Mouse (Mus musculus) forebrain, postnatal 0 days (tissue): ENCODE data around the gene Pik3ca. TPM values are rescaled to one million over a fixed set of nuclear protein-coding genes. Genes with fewer than 3 reads are reported as not detected.

Experiments
- ATAC-seq: fragments of 200-750 bp; cut with Nextera tagmentation; 2 replicates; pipeline ENCODE4 v1.8.0; 2017; ENCODE audit warnings: mild to moderate bottlenecking, moderate library complexity
- DNase-seq: peaks from one replicate; pipeline ENCODE4 v3.0.0-alpha.2; 2015
- H3K27ac ChIP-seq: fragments of 300-500 bp; sonication (generic); 2 replicates; pipeline ENCODE4 v1.5.1; 2014; ENCODE audit warnings: low read depth, mild to moderate bottlenecking, antibody characterized with exemption, low read length, moderate library complexity, mixed read lengths
- H3K27me3 ChIP-seq: fragments of 300-500 bp; sonication (generic); 2 replicates; pipeline ENCODE4 v1.6.1; 2014; ENCODE audit warnings: mild to moderate bottlenecking, low read length, mixed read lengths; ENCODE audit not compliant: insufficient read depth
- H3K36me3 ChIP-seq: fragments of 300-500 bp; sonication (generic); 2 replicates; pipeline ENCODE4 v1.6.1; 2014; ENCODE audit warnings: mild to moderate bottlenecking, moderate library complexity; ENCODE audit not compliant: insufficient read depth
- H3K4me1 ChIP-seq: fragments of 300-500 bp; sonication (generic); 2 replicates; pipeline ENCODE4 v1.6.1; 2014; ENCODE audit warnings: antibody characterized with exemption; ENCODE audit not compliant: insufficient read depth
- H3K4me2 ChIP-seq: fragments of 300-500 bp; sonication (generic); 2 replicates; pipeline ENCODE4 v1.6.1; 2014; ENCODE audit warnings: low read depth, mild to moderate bottlenecking, moderate library complexity
- H3K4me3 ChIP-seq: fragments of 300-500 bp; sonication (generic); 2 replicates; pipeline ENCODE4 v1.5.1; 2014; ENCODE audit warnings: low read depth, low read length, mixed read lengths
- H3K9ac ChIP-seq: fragments of 300-500 bp; sonication (generic); 2 replicates; pipeline ENCODE4 v1.6.1; 2014; ENCODE audit warnings: mild to moderate bottlenecking
- H3K9me3 ChIP-seq: fragments of 300-500 bp; sonication (generic); 2 replicates; pipeline ENCODE4 v1.6.1; 2016; ENCODE audit warnings: low read length
- CTCF ChIP-seq: sonication (generic); IDR thresholded peaks from 2 replicates; pipeline ENCODE4 v1.5.1; 2016; ENCODE audit warnings: antibody characterized with exemption, control low read depth, low read depth
- WGBS: fragments of 180-500 bp; shearing (Covaris S2); extraction: QIAGEN DNeasy Blood & Tissue Kit; methylation state at CpG from one replicate; pipeline ENCODE4 v1.1.7; 2014; 5-methylcytosine and 5-hydroxymethylcytosine counted together
- polyA plus RNA-seq: library from polyadenylated mRNA; unstranded; fragments of >200 nt; fragmentation: Nextera tagmentation; extraction: Ambion mirVana; gene quantifications from 2 replicates; pipeline ENCODE4 v1.2.1, GENCODE M21; 2015
- total RNA-seq: library from RNA; depleted of rRNA; stranded (reverse); fragments of >200 nt; gene quantifications from 2 replicates; pipeline ENCODE4 v1.2.3, GENCODE M21; 2014

The Pik3ca gene
- total and polyA plus RNA-seq, 2 experiments from 2014 or later = 8.0 to 55.4 TPM

- Histone ChIP-seq H3K9me3 (no peaks in the 10 kb centered on the region), H3K4me2 (no peak overlapping the region), H3K27me3 (no peaks in the 10 kb centered on the region), H3K36me3 (peaks cover 46% of the 10 kb centered on the region), H3K27ac (no peak overlapping the region), H3K4me1 (no peaks in the 10 kb centered on the region), H3K9ac (no peak overlapping the region), H3K4me3 (no peak overlapping the region)
- ATAC-seq (no peak), DNase-seq (no peak)
- 87% methylated on average over 4 of the region's 4 CpGs for whole genome bisulfite sequencing
- TF ChIP-seq CTCF = no peak
Observed at GRCm38 (mm10) chr3:32438716-32439115, 41.2 kb downstream of the Pik3ca start.

DNA sequence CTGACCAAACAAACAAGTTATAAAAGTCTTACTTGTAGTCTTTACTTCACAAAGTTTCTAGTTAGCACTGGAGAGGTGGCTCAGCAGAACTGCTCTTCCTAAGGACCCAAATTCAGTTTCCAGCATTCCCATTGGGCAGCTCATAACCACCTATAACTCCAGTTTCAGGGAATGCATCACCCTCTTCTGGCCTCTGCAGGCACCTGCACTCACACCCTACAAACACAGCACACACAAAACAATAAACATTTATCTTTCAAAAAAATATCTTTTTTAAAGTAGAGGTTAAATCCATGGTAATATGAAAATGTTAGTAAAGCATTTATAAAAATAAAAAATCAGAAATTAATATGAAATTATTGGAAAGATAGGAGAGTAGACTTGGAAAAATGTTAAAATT, 44.2 kb downstream of the Pik3ca start:
- no peak for ATAC-seq
- Histone ChIP-seq H3K9ac (no peak overlapping the region), H3K4me3 (no peak overlapping the region), H3K9me3 (no peaks in the 10 kb centered on the region), H3K4me1 (no peaks in the 10 kb centered on the region), H3K36me3 (peaks cover 60% of the 10 kb centered on the region), H3K27me3 (no peaks in the 10 kb centered on the region), H3K4me2 (no peak overlapping the region), H3K27ac (no peak overlapping the region)
- DNase-seq = no peak
- no peak for TF ChIP-seq CTCF

GRCm38 (mm10) chr3:32454329-32455021, 57.0 kb downstream of the Pik3ca start:
- ATAC-seq = peak; percentile 86
- DNase-seq = no peak
- Histone ChIP-seq H3K27me3 (no peaks in the 10 kb centered on the region), H3K36me3 (peaks cover 53% of the 10 kb centered on the region), H3K4me3 (no peak overlapping the region), H3K4me2 (no peak overlapping the region), H3K9me3 (no peaks in the 10 kb centered on the region), H3K4me1 (no peaks in the 10 kb centered on the region), H3K9ac (no peak overlapping the region), H3K27ac (no peak overlapping the region)
- WGBS = 46% methylated on average over 11 of the region's 11 CpGs
- TF ChIP-seq CTCF = no peak

GRCm38 (mm10) chr3:32459777-32460176, 62.3 kb downstream of the Pik3ca start:
- Histone ChIP-seq H3K4me1 (no peaks in the 10 kb centered on the region), H3K4me3 (no peak overlapping the region), H3K9me3 (no peaks in the 10 kb centered on the region), H3K27me3 (no peaks in the 10 kb centered on the region), H3K4me2 (no peak overlapping the region), H3K27ac (no peak overlapping the region), H3K36me3 (peaks cover 70% of the 10 kb centered on the region), H3K9ac (no peak overlapping the region)
- WGBS = 66% methylated on average over 4 of the region's 4 CpGs
- ATAC-seq (peak; percentile 65; the same call in 1 of the 2 replicates), DNase-seq (peak; percentile 37)
- TF ChIP-seq CTCF = peak; percentile 67

GRCm38 (mm10) chr3:32467321-32467720, 69.8 kb downstream of the Pik3ca start:
- no peaks in the 10 kb centered on the region for H3K9me3 ChIP-seq
- ATAC-seq (no peak), DNase-seq (no peak)
- H3K27me3 ChIP-seq = no peaks in the 10 kb centered on the region
- H3K4me3 ChIP-seq = no peak overlapping the region
- no peaks in the 10 kb centered on the region for H3K4me1 ChIP-seq
- no peak overlapping the region for H3K4me2 ChIP-seq
- no peak overlapping the region for H3K9ac ChIP-seq
- 96% methylated on average over 4 of the region's 4 CpGs for WGBS
- H3K36me3 ChIP-seq = peaks cover 15% of the 10 kb centered on the region
- TF ChIP-seq CTCF = no peak
- no peak overlapping the region for H3K27ac ChIP-seq

GRCm38 (mm10) chr3:32468411-32468810, 70.9 kb downstream of the Pik3ca start:
- ATAC-seq (no peak), DNase-seq (no peak)
- Histone ChIP-seq H3K27me3 (no peaks in the 10 kb centered on the region), H3K36me3 (peaks cover 4% of the 10 kb centered on the region; the same call in 1 of the 2 replicates), H3K27ac (no peak overlapping the region), H3K9me3 (no peaks in the 10 kb centered on the region), H3K4me1 (no peaks in the 10 kb centered on the region), H3K9ac (no peak overlapping the region), H3K4me2 (no peak overlapping the region), H3K4me3 (no peak overlapping the region)
- TF ChIP-seq CTCF = no peak
- WGBS = 70% methylated on average over 4 of the region's 4 CpGs

DNA sequence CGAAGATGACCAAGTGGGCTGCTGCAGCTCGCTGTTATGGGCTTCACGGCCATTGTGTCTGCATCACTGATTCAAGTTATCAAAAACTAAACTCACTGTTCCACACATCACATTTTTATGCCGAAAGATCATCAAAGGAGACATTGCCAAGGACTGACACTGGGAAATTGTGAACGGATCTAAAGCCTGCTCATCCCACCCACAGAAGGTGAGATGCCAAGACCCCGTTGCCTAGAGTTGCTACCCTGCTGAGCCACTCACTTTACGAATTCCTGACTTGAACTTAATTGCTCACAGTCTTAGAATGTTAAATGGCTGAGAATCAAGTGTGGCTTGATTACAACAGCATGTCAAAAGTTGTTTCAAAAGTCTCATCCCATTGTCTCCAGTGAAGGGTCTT, 73.0 kb downstream of the Pik3ca start:
- no peaks in the 10 kb centered on the region for H3K4me1 ChIP-seq
- no peaks in the 10 kb centered on the region for H3K9me3 ChIP-seq
- no peak for TF ChIP-seq CTCF
- no peak overlapping the region for H3K9ac ChIP-seq
- DNase-seq = no peak
- no peak overlapping the region for H3K4me2 ChIP-seq
- no peaks in the 10 kb centered on the region for H3K36me3 ChIP-seq
- no peak for ATAC-seq
- H3K27ac ChIP-seq = no peak overlapping the region
- no peak overlapping the region for H3K4me3 ChIP-seq
- 70% methylated on average over 7 of the region's 7 CpGs for WGBS
- H3K27me3 ChIP-seq = no peaks in the 10 kb centered on the region
